Mouse (Mus musculus) retina, embryonic 14.5 days (tissue): ENCODE data around the gene Gimap1.
A peak's percentile ranks its signal among the peaks of the same experiment; 100 is the strongest.

Experiments used
- DNase-seq: peaks from one replicate; pipeline ENCODE4 v3.0.0-alpha.2; 2015; ENCODE audit warnings: low spot score

The Gimap1 gene

GRCm38 (mm10) chr6:48740501-48741169 lies 1.8 kb downstream of the Gimap1 start:
- no peak for DNase-seq

GRCm38 (mm10) chr6:48741273-48741672 lies 2.4 kb downstream of the Gimap1 start:
- no peak for DNase-seq

GRCm38 (mm10) chr6:48741711-48742206 lies 2.9 kb downstream of the Gimap1 start:
- DNase-seq = no peak

DNA sequence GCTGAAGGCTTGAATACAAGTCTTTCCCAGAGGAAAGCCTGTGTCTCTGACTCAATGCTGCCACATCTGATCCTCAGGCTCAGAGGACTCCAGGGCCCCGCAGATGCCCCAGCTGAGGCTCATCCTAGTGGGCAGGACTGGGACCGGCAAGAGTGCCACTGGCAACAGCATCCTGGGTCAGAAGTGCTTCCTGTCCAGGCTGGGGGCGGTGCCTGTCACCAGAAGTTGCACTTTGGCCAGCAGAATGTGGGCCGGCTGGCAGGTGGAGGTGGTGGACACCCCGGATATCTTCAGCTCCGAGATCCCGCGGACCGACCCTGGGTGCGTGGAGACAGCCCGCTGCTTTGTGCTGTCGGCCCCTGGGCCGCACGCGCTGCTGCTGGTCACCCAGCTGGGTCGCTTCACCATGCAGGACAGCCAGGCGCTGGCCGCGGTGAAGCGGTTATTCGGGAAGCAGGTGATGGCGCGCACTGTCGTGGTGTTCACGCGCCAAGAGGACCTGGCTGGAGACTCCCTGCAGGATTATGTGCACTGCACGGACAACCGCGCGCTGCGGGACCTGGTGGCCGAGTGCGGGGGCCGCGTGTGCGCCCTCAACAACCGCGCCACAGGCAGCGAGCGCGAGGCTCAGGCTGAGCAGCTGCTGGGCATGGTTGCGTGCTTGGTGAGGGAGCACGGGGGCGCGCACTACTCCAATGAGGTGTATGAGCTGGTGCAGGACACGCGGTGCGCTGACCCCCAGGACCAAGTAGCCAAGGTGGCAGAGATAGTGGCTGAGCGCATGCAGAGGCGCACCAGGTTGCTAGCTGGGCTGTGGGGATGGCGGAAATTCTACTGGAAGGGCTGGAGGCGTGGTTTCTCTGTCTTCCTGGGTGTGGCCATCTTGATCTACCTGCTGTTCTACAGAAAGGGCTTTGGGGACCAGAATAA lies 3.8 kb downstream of the Gimap1 start:
- DNase-seq = peak; percentile 31

DNA sequence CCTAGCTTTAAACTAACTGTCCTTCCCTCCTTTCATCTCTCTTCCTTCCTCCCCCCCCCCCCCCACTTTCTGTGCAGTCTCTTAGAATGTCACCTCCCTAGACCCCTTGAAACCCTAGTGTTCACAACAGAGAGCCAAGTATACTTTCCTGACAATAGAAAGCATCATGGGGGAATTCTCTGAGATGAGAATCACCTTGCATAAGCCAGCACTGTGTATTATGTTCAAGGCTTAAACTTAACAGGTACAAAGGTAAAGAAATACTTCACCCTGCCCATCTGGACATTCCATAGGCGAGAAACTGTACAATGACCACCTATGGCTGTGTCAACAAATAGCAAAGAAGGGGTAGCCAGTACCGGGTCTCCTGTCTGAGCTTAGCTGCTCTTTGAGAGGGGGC lies 6.6 kb downstream of the Gimap1 start:
- DNase-seq = no peak

DNA sequence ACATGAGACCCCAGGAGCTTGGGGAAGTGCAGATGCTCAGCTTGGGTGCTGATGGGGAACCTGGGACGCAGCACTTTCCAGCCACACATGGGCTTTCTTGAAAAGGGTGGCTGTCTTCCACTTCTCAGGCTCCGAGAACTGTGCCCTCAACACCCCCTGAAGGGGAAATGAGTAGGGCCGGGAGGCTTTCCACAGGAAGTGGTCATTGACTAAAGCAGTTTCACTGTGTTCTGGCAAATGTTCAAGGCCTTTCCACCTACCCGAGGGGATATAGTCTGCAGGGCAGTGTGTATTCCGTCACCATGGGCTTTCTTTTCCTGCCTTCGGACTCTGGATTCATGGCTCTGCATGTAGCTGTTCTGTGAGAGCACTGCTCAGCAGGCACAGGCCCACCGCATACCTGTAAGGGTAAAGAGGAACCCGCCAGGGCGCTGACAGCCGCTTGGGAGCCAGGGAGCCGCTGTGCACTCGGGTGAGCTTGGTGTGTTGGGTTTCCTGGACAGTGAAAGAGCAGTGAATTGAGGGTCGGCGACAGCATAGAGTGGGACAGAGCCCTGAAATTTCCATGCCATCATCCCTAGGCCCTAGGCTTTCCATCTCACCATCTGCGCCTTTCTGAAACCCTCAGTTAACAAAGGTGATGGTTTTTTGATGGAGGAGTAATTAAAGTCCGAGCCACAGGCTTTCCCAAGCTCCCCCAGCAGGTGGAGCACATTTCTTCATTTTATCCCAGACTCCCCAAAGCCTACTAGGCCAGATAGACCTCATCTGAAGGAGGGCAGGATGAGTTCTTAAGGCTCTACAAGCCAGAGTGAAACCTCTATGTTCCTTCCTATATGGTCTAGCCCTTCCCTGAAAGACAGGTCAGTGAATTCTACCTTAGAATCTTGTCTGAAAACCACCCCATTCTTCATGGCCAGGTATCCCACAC lies 7.4 kb downstream of the Gimap1 start, which contains the start of gene Gimap5:
Gene Gimap5, plus strand, starts transcription at position 239 of the 931 bp plus-strand sequence.
- peak; percentile 41 for DNase-seq

- DNase-seq = no peak
Measured at GRCm38 (mm10) chr6:48747091-48747966, 8.5 kb downstream of the Gimap1 start.

DNA sequence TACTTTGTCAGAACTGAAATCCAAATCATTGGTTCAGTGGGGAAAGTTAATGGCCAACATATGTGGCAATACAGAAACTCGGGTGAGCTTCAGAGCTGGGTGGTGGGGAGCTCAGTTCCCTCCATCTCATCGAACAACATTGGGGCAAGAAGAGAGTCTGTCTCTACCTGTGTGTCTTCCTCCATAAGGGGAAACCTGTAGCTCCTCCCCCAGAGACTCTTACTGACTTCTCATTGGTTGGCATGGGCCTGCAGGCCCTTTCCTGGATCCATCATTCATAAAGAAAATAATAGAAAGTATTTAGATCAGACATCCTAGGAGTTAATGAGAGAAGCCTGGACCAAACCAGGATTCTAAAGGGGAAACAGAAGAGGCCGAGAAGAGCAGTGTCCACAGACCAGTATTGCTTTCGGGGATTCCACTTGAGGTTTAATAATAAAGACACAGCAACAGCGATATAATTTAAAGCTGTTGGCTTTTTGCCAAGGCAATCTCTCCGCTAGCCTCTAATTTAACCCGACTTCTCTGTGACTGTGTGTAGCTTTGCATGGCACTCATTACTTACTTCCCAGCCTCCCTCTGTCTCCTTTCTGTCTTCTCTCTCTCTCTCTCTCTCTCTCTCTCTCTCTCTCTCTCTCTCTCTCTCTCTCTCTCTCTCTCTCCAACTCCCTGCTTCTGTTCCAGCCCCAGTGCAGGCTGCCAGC lies 24.9 kb downstream of the Gimap1 start:
- DNase-seq = no peak

DNA sequence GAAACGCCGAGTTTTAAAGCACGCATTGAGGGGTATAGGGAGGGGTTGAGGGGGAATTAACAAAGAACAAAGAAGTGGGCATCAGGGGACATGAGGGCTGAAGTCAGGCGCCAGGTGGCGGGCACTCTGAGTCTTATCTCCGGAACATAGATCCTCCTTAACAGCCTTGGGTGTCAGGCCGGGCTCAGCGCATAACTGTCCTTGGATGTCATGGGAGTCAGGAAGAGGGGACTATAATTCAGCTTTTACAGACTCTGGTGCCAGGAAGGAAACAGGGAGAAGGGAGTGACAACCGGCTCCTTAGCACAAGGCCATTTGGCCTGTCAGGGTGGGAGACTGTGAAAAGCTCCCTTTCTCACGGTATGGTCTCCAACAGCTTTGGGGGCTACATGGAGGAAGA lies 25.6 kb downstream of the Gimap1 start:
- DNase-seq = no peak

DNA sequence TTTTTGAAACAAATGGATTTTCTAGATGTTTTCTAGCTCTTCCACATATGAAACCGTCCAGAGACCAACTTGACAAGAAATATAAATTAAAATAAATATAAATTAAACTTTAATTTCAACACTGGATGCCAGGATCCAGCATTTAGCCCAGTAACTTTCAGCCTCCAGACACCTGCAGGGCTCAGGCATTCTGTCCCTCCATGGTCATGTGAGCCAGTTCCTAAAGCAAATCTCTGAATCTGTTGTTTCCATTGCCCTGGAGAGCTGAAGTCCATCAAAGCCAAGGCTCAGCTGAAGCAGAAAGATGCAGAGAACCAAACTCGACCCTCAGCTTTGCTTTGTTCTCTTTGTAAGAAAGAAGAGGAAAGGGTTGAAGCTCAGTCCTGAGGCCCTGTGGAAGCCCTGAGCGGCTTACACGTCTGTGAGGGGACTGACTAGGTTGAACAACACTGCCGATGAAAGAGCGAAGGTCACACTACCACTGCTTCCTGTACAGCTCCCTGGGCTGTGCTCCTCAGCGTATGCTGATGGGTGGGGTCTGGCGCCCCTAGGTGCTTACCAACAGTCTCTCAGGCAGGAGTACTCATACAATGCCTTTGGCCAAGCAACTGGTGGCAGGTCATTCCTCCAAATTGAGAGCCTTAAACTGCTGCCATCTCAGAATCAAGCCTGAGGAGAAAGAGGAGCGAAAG lies 29.5 kb downstream of the Gimap1 start:
- no peak for DNase-seq

DNA sequence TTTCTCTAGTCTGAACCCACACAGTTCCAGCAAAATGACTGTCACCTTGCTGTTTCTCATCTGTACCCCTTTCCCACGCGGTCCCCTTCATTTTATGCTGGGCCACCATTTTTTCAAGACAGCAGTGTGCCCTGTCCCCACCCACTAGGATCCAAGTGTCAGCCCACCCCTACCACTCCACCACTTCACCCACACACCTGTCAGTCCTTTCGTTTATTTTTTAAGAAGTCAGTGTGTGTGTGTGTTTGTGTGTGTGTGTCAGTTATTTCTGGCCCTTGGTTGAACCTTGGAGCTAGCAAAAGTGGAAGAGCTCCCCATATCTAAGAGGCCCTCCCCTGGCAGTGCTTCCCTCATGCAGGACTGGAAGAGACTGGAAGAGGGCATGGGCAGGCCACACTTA lies 30.1 kb downstream of the Gimap1 start:
- DNase-seq = no peak

DNA sequence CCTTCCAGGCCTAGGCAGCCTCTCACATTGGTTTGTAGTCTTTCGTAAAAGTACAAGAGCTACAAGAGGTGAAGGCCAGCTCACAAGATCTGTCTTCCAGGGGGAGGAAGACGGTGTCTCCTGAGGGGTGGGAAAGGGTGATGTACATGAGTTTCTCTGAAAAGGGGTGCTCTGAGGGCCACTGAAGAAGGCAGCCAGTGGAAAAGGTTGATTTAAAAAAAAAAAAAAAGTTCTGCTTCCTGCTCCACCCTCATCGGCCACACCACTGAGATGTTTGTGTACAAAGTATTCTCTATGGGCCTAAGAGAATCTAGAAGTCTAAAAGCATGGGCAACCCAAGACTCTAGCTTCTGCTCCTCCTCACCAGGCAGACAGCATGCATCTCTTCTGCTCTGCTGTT lies 31.8 kb downstream of the Gimap1 start, which contains the start of gene Gimap3:
Gene Gimap3, minus strand, starts transcription at position 156 of the 400 bp plus-strand sequence.
- no peak for DNase-seq

- peak; percentile 85 for DNase-seq
Measured at GRCm38 (mm10) chr6:48772030-48772429, 33.2 kb downstream of the Gimap1 start.

GRCm38 (mm10) chr6:48784406-48784805 lies 45.6 kb downstream of the Gimap1 start:
- no peak for DNase-seq

- DNase-seq = no peak
Measured at GRCm38 (mm10) chr6:48785189-48785588, 46.3 kb downstream of the Gimap1 start.

DNA sequence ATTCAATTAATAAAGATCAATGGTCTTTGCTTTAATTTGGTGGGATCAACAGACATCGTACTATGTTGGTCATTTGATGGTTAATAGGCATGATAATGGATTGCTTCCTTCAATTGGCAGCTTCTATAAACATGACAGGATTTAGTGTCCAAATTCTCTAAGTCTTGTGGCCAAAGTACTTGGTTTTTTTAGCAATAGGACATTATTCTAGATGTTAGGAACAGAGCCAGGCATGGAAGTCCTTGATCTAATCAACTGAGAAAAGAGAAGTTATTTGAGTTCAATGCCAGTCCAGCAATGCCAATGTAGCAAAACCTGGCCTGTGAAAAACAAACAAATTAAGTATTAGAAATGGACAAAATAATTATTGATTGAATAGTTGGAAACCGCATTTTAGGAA lies 46.7 kb downstream of the Gimap1 start:
- DNase-seq = no peak

DNA sequence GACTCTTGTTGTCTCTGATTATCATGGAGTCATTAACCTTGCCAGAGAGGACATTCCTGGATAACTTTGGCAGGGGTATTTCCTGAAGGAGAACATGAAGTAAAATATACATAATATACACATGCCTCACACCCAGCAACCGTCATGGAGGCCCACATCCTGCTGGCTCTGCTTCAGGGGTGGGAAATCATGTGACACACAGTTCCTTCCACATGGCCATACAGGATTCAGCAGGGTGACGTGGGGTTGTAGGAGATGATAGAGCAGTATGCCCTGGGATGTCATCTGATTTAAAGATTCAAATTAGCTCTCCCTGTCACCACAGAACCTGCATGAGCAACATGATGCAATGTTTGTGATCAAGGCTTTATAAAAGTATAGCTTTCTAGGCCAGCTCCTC lies 49.0 kb downstream of the Gimap1 start:
- no peak for DNase-seq
